Mouse (Mus musculus) granulocyte monocyte progenitor cell, adult 5-6 weeks (primary cell): ENCODE measurements around the gene Gnaz. TPM values are rescaled to one million over a fixed set of nuclear protein-coding genes. Genes with fewer than 3 reads are reported as not detected.
A peak's percentile ranks its signal among the peaks of the same experiment; 100 is the strongest.
"Not testable (repeated sequence)": the region's sequence is repeated elsewhere in the genome, so short reads cannot be mapped to it uniquely, and the experiment has no call there.

Experiments used
- ATAC-seq: replicated peaks from 2 replicates; pipeline ENCODE4 v1.8.0; 2016; ENCODE audit warnings: mild to moderate bottlenecking, moderate TSS enrichment, inconsistent platforms; ENCODE audit not compliant: poor library complexity, severe bottlenecking
- total RNA-seq, 2 experiments: library from RNA; stranded (forward) in 1 of 2; stranded (reverse) in 1 of 2; fragments of 200-712, 200-1000 nt in 1 of 2; fragments of >200 nt in 1 of 2; fragmentation: Nextera tagmentation in 1 of 2; gene quantifications; 2 replicates each; pipeline ENCODE4 v1.2.3; 2014 to 2017

Gene Gnaz
- total RNA-seq, 2 experiments from 2014 or later: 0.19 TPM; not detected in 1

DNA sequence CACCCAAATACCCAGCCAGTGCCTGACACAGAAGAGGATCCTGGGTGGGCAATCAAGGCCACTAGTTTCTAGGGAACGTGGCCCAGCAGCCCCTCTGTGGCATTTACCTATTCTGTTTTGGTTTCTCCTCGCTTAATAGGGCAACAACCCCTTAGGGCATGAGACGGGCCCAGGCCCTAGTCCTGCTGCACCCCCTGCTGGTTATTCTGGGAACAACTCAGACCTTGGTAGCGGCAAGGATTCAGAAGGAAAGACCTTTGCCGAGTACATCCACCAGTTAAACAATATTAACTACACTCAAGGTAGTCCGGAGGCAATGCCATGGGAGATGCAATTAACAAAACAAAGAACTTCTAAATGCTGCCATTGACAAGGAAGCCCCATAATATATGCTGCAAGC is 54.2 kb downstream of the Gnaz start:
- peak; percentile 94 for ATAC-seq

DNA sequence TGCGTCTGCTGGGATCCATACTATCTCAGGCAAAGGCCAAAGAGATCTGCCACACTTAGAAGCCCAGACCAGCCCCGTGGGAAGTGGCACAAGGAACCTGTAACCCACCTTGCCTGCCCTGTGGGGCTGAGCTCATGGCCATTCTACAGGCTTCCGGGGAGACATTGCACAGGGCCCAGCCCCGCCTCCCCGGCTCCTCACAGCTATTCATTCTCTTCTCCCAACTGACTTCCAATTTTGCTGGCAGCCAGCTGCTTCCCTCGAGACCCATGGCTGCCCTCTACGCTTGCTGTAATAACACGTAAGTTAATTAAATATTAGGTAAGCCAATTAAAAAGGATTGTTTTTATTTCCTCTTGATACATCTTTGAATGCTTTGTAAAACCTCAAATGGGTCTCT is 59.5 kb downstream of the Gnaz start:
- no peak for ATAC-seq

DNA sequence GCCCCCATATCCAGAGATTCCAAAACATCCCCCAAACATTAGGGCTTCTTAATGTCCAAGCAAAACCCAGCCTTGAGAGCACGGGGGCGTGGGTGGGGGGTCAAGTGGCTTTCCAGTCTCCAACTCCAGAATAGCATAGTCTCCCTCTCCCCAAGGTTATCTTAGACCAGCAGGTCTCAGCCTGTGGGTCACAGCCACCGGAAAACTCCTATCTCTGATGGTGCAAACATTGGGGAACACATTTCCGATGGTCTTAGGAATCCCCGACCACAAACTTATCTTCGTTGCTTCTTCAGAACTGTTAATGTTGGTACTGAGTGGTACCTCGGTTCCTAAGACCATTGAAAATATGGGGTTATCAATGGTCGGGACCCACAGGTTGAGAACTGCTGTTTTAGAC is 61.8 kb downstream of the Gnaz start:
- ATAC-seq: no peak

DNA sequence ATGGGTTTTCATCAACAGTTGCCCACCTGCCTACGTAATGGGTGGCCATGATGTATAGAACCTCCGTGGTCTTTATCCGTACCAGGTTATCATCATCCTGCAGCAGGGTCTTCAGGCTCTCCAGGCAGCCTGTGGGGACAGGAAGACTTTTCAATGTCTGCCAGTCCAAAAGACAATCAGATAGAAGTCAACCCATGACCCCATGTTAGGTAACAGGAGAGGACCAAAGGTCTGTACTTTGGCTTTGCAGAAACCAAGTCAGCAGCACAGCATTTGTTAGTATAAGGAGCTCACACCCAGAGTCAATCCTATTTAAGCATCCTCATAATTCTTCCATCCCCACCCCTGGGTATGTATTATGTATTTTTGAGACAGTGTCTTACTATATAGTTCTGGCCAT is 62.7 kb downstream of the Gnaz start:
- no peak for ATAC-seq

DNA sequence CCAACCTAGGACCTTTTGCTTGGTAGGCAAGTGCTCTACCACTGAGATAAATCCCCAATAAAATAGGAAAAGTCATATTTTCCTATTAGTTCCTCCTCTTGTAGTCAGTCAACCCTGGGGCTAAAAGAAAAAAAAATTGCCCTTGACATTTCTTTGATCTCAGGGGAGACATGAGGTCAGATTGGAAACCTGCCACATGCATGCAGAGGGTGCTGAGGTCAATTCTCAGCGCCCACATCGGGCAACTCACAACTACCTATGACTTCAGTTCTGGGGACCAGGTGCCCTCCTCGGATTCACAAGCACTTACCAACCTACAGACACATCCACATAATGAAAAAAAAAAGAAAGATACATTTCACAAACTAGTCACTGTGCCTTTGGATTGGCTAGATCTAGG is 63.3 kb downstream of the Gnaz start:
- ATAC-seq: no peak

DNA sequence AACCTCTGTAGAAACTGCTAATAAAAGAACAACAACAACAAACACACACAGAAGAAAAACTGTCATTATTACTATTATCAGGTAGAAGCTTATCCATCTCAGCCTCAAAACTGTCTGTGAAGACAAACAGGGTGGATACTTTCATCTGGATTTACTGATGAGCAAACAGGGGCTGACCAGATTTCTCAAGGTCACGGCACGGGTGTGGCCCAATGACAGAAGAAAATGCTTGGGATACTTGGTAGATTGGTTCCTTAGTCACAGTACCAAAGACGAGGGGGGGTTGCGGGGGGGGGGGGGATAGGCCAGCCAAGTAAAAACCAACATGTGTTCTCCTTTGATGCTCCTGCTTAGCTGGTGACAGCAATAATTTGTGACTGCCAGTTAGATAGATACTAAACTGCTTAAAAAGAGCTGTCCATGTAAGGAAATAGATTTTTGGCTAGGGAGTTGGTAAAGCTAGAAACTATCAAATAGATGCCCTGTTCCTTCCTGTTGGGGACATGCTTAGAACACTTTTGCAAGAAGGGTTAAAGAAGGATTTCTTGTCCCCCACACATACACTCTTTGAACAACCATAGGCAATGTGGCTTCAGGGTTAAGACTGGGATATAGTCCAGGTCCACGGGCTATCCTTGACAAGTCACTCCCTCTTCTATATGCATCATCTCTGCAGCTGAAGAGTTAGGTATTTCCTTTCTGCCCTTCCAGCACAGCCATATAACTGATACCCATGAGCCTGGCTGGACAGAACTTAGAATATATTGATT is 64.6 kb downstream of the Gnaz start:
- ATAC-seq: no peak

DNA sequence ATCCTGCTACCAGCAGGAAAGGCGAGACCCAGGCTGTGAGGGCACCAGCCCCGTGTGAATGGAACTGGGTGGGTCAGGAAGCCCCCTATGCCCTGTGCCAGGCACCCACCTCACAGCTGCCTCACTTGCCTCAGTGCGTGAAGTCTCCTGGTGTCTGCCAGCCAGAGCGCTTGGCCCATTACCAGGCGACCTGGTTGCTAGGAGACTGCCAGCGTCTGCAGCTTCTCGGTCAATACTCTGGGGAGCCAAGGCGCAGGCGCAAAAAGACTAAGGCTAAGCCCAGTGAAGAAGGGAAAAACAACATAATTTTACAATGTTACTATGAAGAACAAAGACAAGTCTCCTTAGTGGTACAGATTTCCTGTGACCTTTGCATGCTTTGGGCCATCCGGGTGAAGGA is 65.4 kb downstream of the Gnaz start, which contains the start of gene Rsph14:
Gene Rsph14, minus strand, starts transcription at position 192 of the 400 bp plus-strand sequence.
- ATAC-seq: no peak

DNA sequence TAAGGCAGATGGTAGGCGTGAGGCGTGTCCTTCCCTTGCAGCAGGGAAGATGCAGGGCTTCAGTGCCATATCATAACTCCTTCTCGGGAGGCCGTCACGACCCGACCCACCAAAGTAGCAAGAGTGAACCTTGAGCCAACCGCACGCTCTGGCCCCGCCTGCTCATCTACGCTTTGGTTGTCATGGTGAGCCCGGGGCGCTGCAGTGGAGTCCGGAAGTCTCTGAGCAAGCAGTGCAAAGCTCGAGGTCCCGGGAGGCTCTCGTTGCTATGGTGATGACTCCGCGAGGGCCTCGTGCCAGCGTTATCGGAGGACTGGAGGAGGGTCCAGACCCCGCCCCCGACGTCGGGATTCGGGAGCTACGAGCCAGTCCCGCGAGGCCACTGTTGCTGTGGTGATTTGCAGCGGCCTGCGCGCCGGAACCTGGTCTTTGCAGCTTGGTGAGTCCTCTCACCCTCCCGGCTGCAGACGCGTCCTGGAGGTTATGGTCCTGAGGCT is 70.0 kb downstream of the Gnaz start, which contains the start of gene Rab36:
Gene Rab36, plus strand, starts transcription at position 176 of the 497 bp plus-strand sequence.
- ATAC-seq: peak; percentile 89

DNA sequence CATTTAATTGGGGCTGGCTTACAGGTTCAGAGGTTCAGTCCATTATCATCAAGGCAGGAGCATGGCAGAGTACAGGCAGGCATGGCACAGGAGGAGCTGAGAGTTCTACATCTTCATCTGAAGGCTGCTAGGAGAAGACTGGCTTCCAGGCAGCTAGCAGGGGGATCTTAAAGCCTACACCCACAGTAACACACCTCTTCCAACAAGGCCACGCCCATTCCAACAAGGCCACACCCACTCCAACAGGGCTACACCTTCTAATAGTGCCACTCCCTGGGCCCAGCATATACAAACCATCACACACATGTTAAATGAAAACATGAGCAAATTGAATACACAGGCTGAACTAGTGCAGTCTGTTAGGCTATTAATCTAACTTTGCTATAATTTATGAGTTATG is 75.1 kb downstream of the Gnaz start:
- ATAC-seq: not testable (repeated sequence)

DNA sequence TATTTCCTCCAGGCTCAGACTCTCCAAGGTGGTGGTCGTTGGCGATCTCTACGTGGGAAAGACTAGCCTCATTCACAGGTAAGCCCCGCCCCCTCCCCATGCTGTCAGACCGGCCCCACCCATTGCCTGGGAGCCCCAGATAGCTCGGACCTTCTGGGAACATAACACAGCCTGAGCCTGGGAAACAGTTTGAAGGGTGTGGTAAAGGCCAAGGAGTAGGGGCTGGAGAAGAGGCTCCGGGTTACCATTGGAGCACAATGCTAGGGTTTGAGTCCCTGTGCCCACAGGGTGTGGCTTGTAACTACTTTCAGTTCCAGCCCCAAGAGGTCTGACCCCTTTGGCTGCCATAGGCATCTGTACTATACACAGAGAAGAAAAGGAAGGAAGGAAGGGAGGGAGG is 77.5 kb downstream of the Gnaz start:
- peak; percentile 50 for ATAC-seq

DNA sequence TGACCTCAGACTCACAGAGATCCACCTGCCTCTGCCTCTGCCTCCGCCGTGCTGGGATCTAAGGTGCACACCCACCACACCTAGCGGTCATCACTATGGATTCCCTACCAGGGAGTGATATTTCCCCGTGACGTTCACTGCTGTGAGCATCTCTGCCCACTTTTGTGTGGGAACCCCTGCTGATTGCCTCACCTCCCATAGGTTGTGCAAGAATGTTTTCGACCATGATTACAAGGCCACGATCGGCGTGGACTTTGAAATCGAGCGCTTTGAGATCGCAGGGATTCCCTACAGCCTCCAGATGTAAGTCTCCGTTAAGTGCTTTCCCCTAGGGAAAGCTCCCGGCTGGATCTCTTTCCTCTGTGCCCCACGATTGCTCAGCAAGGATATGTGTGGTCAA is 78.9 kb downstream of the Gnaz start:
- peak; percentile 66 for ATAC-seq

DNA sequence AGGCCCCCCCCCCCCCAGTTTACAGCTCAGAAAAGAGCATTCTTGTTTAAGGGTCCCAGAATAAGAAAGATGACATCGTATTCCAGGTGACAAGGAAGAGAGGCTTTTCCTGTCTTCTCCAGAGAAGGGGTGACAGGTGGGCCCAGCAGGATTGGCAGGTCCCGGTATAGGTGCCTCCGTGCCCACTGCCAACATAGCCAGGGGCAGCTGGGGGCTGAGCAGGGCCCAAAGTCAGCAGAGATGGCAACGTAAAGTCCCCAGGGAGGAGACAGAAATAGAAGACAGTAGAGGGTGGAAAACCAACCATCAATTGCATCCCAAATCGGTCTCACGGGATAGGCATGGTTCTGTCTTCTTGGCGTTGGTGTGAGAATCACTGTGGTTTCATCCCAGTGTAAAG is 81.7 kb downstream of the Gnaz start:
- ATAC-seq: no peak

DNA sequence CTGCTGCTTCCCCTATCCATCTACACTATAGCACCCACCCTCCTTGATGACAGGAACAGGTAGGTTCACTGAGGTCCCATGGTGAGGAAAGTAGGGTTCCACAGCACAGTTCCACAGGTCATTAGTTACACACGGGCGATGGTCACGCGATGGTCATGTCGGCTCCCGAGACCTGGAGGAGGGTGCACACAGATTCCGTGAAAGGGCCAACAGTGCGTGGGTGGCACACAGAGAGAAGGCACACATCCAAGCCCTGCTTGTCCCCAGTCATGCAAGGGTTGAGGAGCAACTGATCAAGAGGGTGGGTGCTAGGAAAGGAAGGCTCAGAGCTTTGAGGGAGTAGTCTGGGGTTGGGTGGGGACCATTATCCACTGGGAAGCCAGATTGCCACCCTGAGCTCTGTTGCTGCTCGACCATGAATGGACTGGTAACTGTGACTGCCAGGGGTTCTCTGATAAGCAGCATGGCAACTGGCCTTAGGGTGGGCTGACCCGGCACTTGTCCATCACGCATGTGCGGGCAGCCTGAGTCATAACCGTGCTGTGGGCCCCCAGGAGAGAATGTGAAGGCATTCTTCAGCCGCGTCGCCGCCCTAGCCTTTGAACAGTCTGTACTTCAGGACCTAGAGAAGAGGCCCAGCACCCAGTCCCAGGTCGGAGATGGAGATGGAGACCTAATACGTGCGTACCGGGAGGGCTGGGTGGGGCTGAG is 84.5 kb downstream of the Gnaz start:
- ATAC-seq: no peak

DNA sequence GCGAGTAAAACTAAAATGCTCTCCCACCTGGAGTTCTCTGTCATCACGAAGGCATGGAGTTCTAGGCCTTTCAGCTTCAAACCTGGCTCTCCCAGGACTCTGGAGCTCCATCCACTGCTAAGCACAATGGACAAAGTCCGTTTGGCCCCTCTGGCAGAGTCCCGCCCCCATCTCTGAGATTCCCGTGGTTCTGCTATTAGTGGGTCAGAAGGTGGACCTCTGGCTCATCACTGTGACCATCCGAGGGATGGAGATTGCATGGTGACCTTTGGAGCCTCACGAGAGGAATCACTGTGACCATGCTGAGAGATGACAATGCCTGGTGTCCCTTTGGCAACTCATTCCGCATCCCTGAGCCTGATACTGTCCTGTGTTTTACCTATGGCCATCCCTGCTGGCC is 85.9 kb downstream of the Gnaz start:
- ATAC-seq: no peak

DNA sequence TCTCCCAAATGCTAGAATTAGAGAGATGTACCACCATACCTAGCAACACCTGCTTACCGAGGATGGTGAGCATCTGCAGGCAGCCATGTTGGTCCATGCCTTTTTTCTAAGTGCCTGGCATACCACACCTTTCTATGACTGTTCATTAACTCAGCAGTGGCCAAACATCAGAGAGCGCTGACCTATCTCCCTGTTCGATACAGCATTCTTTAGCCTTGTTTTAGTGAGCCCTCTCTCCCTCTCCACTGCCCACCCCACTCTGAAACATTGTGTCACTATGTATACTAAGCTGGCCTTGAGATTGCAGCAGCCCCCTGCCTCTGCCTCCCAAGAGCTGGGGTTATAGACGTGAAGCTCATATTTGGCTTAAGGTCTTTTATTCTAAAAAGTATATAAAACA is 86.7 kb downstream of the Gnaz start:
- no peak for ATAC-seq

DNA sequence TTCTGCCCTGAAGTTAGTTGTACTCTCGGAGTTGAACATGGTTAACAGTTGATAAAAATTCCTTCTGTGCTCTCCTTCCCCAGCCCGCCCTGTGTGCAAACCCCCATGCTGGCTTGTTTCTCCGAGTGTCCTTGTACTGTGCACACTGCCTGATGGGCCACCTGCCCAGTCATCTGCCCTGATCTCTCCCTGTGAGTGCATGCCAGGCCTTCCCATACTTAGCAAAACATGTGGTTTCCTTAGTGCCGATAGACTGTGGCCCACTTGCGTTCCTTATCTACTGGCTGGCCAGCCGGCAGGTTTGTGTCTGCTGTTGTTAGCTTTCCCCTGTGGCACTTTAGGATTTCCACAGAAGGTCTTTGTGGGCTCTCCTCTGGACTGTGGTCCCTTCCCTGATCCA is 87.1 kb downstream of the Gnaz start:
- no peak for ATAC-seq

DNA sequence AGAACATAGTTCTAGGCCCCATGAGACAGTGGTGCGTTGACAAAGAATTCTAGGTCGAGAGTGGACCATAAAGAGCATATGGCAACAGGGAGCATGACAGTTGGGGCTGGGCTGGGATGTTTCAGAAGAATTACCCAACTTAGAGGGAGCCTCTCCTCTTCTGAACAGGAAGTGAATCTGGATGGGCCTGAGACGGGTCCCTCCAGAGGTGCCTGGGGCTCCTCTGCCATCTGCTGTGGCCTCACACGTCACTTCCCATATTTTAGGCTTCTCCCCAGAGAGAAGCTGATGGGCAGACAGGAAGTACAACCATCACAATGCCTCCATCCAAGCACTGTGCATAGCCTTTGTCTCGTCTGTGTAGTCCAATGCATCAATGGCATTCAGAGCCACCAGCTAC is 88.7 kb downstream of the Gnaz start:
- ATAC-seq: peak; percentile 74

DNA sequence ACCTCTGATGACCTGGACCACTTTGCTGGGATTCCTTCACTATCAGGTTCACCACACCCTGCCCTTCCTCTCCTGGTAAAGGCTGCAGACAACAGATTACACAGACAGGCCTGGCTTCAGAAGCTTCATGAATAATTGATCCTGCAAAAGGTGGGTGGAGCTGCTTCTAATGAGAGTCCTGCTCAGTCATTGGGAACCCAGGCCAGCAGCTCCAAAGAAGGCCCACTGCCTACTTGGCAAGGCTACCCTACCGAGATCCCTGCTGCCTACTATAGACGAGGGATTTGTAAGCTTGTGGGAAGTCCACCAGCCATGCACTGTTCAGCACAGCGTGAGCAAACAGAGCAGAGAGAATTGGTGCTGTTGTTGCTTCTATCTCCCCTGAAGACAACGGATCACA is 89.3 kb downstream of the Gnaz start:
- ATAC-seq: no peak

DNA sequence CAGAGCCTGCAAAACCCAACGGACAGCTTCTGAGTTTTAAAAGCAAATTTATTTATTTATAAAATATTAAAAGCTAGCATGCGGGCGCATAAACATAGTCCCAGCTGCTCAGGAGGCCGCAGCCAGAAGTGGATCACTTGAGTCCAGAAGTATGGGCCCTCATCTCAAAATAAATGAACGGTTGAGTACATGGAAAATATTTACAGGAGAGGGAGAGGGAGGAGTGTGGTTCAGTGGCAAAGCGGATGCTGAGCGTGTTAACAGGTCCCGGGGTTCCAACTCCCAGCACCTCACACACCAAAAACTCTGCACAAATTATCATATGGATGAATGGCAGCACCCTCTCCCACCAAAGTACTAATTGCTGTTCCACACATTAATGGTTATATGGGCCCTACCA is 91.4 kb downstream of the Gnaz start:
- ATAC-seq: no peak

DNA sequence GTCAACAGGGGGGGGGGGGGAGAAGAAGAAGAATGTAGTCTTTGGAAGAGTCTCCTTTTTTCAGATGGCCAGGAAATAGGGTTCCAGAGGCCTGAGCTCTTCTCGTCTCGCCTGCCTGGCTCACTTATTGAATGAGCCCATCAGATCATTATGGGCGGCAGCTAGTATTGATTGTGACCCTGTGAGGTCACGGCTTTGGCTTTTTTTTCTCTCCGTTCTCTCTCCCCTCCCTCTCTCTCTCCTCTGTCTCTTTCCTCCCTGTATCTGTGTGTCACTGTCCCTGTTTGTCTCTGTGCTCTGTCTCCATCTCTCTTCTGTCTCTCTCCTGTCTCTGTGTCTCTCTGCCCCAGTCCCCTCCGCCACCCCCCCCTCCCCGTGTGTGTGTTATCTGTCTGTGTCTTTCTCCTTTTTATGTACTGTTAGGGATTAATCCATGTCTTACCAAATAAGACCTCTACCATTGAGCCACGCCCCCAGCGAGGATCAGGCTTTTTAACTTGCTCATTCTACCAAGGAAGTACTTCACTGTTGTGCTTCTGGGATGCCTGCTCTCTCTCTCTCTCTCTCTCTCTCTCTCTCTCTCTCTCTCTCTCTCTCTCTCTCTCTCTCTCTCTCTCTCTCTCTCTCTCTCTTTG is 91.9 kb downstream of the Gnaz start:
- no peak for ATAC-seq

DNA sequence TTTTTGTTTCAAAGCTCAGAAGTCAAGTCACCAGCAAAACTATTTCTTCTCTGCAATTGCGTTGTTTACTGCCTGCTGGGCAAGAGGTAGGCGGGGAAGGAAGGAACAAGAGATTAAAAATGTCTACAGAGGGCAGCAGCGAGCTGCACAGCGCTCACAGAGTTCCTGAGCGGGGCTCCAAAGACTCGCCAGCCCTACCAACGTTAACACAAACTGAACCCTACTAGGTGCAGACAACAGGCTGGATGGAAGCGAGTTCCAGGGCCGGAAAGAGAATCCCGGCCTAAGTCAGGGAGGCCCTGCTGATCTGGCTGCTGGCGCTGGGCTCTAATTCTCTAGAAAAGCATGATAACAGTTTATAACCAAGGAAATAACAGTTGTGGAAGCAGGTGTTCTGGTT is 92.4 kb downstream of the Gnaz start:
- ATAC-seq: peak; percentile 38
